Mouse (Mus musculus) thymus, postnatal 10 days (tissue): ENCODE measurements around the gene Map6.

Experiments used
- DNase-seq, 2 experiments: peaks; one replicate each; pipeline ENCODE4 v3.0.0; 2021; ENCODE audit warnings: low spot score in 2 of 2

Map6 gene

DNA sequence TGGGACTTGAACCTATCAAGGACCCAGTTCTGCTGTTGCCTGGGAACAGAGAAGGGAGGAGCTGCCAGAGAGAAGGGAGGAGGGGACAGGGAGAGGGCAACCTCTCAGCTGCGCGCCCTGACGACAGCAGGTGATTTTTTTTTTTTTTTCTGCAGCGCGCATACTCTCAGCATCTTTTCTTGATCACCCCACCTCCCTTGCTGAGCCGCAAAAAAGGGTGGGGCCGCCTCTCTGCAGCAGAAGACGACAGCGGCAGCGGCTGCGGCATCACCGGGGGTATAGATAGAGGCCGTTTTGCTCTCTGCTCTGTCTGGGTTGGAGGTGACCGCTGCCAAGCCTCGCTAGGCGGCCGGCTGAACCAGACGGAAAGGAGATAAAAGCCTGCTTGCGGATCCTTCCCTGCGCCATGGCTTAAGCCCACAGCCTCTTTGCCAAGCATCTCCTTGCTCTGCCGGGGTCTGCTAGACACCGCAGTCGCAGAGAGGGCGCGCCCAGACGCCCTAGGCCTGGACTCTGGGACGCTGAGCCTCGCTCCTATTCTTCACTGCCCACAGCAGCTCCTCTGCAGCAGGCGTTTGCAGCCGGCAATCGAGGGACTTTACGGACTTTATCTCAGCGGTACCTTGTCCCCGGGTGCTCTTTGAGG, at the start of gene Map6:
Gene Map6, plus strand, starts transcription at position 197 of the 646 bp plus-strand sequence.
- no peak for DNase-seq

DNA sequence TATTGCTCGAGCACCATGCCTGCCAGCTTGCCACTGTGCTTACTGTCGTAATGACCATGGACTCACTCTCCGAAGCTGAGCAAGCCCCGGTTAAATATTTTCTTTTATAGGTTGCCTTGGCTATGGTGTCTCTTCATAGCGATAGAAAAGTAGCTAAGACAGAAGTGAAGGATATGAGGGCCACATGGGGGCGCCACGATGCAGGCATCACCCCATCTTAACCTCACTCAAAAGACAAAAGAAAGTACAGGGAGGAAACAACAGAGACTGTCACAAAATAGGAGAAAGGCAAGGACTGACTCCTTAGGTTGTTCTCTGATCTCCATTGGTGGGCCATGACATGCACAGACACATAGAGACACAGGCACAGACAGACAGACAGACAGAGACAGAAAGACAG, 43.0 kb upstream of the Map6 start:
- no peak for DNase-seq

DNA sequence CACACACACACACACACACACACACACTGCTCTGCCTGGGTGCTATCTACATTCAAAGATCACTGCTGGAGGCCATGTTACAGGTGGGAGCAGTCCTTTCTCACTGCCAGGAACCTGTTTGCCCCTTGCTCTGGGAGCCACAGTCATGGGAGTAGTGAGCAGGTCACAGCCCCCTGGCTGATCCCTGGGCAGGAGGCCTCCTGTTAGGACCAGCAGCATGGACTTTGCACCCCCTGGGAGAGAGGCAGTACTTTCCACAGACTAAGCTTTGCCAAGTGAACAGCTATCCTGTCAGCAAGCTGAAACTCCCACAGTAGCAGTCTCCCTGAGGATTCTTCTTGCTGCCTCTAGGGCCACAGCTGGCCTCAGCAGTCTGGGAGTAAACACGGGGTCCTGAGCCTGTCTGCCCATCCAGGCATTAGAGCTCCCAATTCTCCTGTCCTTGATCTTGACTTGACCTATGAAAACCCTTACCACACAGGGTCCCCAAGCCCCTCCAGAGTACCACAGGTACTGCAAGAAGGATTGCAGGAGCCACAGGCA, 42.5 kb upstream of the Map6 start:
- DNase-seq = no peak

DNA sequence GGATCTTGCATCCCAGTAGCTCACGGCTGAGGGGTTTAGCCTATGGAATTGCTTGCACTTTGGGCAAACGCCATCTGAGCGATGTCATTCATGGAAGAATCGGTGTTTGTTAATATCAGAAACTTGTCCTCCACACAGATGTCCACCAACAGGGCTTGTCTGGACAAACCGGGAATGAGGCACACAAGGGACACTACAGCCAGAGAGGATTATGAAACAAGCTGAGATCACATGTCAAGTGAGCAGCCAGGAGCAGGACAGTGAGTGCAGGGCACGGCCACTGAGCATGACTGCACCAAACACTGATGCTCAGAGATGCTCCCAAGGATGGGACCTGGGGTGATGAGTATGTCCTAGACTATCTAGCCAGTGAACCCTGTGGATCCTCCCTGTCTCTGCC, 41.8 kb upstream of the Map6 start:
- DNase-seq = no peak

DNA sequence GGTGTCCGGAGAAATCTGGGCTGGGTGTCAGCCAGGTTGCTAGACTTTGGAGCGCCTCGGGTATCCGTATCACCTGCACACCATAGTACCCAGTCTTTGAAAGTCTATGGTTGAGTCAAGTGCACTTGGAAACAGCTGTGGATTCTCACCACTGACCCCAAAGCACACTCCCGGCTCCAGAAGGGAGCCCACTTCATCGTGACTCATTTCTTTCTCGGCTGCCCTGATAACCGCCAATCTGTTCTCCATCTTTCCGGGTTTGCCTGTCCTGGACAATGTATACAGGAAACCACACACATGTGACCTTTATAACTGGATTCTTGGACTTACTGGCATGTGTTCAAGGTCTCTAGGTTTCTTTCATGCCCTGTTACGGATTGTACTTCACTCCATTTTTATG, 40.6 kb upstream of the Map6 start:
- no peak for DNase-seq

DNA sequence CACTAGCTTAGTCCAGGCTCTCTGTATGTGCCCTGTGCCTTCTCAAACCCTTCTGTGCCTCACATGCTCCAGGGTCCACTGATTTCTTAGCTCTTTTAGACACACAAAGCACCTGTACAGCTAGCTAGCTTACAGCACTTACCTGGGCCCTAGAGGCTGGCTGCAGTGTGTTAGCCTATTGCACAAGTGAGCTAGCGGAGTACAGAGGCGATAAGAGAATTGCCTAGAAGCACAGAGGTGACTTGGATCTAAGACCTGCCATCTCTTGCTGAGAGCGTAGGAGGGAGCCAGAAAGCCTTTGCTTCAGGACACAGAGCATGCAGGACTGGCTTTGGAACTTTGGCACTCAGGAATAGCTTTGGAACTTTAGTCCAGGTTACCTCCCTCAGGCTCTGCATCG, 40.0 kb upstream of the Map6 start:
- DNase-seq = no peak

DNA sequence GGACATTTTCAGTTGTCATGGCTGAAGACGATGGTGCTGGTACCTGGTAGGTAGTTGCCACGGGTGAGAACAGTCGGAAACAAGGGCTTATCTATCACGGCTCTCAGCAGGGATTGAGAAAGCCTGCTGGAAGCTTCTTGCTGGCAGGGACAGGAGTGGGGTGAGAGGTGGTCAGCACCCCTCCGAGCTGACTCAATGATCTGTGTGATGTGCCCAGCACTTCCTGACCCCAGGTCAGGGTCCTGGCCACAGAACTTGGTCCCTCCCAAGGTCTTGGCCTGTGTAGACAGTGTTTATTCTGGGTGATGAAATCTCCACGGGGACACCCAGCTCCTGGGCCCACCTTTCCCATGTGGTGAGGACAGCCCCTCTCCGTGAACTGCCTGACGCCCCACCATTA, 38.4 kb upstream of the Map6 start:
- no peak for DNase-seq

DNA sequence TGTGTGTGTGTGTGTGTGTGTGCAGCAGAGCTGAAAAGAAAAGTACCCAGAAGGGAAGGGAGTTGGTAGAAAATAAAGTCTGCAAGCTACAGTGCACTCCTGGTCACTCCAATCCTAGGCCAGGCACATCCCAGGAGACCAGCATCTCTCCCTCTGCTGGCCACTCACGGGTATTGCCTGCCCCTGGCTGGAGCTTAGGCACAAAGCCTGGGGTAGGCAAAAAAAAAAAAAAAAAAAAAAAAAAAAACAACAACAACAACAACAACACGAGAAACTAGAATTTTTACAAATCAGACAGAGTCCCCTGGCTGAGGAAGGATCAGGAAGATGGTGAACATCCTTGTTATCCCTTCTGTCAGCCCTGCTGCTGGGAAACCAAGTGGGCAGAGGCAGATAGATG, 37.8 kb upstream of the Map6 start:
- DNase-seq = no peak

DNA sequence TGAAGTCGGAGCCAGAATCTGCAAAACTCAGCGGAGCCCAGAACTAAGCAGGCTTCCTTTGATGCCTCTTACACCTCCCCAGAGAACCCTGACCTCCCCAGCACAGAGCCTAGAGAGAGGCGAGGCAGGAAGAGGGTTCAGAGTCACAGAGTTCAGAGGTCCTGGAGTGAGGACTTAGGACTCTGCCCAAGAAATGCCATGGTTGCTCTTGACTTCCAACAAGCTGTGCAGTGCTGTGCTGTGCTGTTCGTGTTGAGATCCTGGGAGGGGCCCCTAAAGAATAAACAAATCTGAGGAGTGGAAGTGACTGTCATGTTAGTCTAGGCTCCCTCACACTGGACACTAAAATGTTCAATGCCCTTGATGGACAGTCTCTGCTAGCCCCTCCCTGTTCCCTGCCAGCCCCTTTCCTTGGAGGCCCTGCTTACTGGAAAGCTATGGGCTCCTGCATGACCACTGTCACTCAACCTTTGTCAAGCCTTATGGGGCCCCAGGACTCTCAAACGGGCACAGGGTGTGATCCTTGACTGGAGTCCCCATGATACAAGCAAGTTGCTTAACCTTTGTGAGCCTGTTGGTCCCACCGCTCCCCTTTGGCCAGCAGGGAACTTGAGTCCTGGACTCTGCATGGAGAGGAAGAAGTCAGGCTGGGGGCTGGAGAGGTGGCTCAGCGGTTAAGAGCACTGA, 37.0 kb upstream of the Map6 start:
- DNase-seq = no peak

DNA sequence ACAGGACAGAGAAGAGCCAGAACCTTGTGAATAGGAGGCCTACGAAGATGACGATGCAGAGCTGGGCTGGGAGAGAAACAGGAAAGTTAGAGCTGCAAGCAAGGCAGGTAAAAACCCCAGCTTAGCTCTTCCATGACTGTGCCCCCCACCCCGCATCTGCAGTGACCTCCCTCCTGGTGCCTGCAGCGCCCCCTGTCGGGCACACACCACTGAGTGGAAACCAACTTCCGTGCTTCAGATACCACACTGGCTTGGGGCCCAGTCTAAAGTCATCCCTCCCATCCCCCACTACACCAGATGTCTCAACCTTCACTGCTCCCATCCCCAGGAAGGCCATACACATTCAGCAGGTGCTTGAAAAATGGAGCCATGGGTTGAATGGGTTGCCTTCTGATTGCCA, 34.7 kb upstream of the Map6 start:
- DNase-seq = peak in 1 of 2 experiments; percentile 13

DNA sequence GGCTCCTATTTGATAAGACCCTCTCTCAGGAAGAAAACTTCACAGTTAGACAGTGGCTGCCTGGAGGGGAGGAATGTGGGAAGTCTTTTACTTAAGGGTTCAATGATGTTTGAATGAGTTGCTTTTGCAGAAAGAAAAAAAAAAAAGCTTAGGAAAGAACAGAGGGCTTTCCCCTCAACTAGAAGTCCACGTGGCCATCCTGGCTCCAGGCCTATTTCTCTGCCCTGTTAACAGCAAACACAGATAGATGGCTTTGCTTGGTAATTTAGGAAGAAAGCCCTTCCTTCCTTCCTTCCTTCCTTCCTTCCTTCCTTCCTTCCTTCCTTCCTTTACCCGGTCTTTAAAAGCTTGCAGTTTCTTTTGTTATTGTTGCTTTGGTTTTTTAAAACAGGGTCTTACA, 32.3 kb upstream of the Map6 start:
- DNase-seq = no peak

DNA sequence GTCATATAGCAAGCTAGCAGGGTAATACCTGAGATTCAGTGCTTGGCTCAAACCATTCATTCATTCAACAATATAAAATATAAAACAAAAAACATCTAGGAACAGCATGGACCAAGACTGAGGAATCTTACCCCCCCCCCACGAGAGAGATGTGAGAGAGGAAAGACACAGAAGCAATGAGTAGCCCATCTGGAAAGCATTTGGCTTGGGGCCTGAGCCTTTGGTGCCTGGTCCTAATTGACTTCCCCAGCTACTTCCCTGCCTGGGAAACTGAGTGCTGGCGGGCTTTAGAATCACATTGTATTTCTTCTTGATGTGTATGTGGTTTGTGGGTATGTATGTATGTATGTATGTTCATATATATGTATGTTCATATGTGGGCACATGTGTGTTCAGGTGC, 31.6 kb upstream of the Map6 start:
- no peak for DNase-seq

DNA sequence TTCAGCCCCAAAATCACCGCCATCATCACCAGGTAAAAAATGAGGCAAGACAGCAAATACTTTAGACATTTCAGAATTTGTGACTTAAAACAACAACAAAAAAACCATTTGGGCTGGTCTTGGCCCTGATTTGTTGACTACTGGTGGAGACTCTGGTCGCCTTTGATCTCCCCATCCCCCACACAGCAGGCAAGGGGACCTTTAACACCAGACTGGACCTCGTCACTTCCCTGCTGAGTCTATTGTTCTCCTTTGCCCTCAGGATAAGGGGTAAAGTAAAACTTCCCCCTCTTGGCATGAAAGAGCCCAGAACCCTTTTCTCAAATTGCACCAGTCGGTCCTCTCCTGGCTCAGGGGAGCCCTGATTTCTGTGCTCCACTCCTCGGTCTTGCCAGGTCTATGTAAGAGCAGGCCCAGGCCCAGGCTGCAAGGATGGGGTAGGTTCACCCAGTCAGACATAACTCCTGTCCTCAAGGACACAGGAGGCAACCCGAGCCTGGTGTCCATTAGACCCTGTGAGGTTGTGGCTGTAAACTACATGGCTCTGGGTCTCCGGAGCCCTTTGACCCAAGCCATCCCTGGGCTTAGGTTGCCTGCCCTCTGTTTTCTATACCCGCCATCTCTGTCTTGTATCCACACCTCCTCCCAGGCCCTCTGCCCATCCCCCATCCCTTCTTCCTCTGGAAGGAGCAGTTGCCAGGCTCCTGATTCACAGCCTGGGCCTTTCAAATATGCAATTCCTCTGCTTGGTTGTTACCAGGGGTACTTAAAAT, 30.2 kb upstream of the Map6 start:
- DNase-seq = no peak

DNA sequence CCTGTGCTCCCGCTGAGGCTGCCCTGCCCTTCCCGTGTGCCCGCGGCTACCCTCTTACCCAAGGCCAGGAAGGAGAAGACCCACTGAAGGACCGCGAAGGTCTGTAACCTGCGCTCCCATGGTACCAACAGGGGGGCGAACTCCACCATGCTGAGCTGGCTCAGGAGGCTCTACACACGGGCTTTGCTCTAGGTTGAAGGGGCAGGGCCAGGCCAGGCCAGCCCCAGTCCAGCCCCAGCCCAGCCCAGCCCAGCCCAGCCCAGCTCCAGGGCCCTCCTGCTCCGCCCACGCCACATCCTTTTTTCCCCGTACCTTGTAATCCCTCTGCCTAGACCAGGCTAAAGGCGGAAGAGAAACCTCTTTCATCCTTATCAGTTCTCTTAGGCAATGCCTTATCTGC, 28.8 kb upstream of the Map6 start, which contains the start of gene Mogat2:
Gene Mogat2, minus strand, starts transcription at position 203 of the 400 bp plus-strand sequence.
- no peak for DNase-seq

DNA sequence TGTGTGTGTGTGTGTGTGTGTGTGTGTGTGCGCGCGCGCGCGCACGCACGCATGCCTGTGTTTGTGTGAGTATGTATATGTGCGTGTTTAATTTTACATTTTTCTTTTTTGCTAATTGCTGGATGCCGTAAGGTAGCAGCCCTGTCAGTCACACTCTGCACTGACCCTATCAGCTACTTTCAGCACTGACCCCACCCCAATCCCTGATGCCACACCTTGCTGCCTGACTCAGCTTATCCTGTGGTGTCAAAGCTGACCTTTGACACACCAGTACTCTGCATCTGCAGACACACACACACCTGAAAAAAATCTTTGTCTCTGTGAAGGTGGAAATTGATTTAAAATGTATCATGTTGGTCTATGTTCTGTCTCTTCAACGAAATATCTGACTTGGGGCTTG, 25.1 kb upstream of the Map6 start:
- DNase-seq = no peak

DNA sequence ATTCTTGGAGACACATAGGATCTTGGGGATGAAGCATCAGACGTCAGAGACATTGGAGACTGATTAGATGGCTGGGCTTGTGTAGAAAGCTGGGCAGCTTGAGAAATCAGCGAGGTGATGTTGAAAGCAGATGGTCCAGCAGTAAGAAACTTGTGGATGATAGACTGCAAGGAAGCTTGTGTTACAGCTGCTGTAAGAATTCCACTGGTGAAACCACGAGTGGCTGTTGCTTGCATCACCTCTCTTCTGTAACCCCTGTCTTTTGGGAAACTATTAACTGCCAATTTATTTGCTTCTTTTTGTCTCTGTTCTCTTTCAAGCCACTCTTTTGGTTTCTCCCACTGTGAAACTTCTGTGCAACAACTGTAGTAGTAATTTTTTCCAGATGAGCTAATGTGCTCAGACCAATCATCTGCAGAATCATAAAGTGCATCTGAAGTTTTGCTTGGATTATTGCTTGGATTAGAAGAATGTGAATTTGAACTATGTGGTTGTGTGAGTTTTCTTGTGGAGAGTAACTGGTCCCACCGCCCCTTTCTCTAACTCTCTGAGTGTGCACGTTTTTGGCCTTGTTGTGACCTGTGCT, 19.0 kb upstream of the Map6 start:
- DNase-seq = no peak

DNA sequence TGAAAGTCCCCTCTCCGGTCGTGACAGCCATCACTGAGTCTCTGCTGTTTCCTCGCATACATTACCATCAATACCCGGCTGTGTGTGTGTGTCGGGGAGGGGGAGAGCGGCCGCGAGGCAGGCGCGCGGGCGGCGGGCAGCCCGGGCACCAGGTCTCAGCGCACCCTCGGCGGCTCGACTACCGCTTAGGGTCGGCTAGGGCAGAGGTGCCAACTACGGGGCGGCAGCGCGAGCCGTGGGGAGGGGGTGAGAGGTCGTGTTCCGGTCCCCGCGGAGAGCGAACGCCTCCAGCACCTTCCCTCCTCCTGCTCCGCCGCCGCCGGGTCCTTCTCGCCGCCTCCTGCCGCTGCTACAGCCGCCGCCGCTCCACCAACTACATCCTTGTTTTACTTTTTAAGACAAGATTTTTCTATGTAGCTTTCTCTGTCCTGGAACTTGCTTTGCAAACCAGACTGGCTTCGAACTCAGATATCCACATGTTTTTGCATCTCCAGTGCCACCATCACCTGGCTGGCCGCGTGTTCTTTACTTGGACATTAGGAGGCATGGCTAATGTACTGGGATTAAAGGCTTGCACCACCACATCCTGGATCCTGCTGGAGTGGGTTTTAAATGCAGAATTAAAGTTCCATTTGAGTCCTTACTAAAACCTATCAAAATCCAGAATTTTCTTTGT, 18.2 kb upstream of the Map6 start:
- peak in 1 of 2 experiments; percentile 23 for DNase-seq

DNA sequence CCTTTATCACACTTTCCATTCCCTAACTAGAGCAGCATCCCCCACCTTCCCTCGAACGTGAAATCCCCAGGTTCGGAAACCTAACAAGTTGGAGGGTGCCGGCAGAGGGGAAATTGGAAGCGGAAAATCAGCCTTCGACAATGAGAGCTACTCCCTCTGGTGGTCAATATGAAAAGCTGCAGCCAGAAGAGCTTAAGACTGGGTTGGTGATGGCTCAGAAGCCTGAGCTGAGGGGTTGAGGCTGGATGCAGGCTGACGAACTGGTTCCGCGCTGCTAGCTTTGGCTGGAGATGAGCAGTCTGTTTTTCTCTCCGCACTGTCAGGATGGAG, 17.7 kb upstream of the Map6 start:
- peak; percentile 6 to 46 for DNase-seq

DNA sequence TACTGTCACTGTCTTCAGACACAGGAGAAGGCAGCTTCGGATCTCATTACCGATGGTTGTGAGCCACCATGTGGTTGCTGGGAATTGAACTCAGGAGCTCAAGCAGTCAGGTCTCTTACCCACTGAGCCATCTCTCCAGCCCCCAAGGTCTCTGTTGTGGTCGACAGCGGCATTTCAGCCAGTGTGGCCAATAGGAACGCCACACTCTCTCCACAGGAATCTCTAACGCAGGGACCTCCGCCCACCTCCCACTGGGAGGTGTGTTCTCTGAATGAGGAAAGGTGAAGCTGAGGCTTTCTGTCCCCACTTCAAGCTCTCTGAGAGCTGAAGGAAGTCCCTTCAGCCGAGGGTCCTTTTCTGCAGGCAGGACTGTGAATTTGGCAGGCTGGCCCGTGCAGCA, 16.9 kb upstream of the Map6 start:
- DNase-seq = no peak

DNA sequence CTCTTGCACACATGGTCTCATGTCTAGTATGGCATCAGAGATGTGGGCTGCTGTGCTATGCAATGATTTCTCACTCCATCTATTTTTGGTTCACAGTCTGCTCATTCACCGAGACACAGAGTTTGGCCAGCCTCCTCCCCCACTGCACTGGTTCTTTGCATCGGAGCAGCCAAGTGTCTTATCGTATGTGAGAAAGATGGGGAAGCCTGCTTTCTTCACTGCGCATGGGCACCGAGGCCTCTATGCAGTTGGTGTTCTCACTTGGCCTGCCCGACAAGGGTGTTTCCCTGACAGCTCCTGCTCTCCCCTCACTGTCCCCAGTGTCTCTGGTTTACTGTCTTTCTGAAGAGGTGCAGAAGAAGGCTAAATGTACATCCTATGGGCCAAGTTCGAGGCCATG, 12.2 kb upstream of the Map6 start:
- no peak for DNase-seq

DNA sequence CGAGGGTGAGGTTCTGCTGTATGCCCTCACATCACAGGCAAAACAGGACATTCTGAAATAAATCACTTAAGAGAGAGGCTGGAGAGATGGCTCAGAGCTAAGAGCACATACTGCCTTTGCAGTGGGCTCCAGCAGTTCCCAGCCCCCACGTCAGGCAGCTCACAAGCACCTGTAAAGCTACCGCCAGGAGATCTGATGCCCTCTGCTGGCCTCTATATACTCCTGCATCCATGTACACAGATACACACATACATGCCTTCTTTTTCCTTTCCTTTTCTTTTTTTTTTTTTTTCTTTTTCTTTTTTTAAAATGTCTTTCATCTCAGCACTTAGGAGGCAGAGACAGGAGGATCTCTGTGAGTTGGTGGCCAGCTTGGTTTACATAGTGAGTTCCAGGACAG, 5.3 kb upstream of the Map6 start:
- no peak for DNase-seq

DNA sequence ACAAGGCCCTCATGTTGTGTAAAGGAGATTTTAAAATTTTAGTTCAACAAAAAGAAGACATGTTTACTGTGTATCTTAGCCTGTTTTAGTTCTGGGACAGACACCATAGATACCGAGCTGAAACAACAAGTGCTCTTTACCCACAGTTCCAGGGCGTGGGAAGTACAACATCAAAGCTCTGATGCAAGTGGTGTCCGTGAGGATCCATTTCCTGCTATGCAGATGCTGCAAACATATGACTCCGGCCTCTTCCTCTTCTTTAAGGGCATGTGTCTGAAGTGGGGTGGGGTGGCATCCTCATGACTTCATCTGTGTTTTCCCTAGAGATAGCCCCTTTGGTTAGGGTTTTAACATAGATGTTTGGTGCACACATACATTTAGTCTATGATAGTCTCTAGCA, 3.7 kb upstream of the Map6 start:
- DNase-seq = no peak
